Mouse (Mus musculus): ENCODE measurements at regions not wholly inside any gene's neighbourhood (a gene's known extent, or its start where the extent isn't known, plus 50 kb on each side); places are given as distances from the start of the nearest gene placed in this dataset.

DNA sequence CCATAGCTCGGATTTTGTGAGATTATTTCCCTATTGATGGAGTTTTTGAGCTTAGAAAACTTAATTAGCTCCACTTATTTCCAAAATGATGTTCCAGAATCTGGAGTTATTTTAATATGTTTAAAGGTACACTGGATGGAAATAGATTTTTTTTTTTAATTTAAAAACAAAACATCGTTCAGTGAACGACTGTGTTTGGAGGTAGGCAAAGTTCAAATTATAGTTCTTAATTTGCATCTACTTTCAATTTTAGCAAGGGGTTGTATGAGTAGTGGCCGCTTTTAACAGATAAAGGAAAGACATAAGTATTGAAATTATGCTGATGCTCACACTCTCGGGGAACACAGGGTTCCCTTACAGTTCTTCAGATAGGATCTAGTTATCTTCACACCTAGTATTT lies 284.6 kb upstream of the Adgrl2 start:
- WGBS (ENCODE audit: insufficient replicate concordance): 65% methylated on average over 5 of the region's 5 CpGs

DNA sequence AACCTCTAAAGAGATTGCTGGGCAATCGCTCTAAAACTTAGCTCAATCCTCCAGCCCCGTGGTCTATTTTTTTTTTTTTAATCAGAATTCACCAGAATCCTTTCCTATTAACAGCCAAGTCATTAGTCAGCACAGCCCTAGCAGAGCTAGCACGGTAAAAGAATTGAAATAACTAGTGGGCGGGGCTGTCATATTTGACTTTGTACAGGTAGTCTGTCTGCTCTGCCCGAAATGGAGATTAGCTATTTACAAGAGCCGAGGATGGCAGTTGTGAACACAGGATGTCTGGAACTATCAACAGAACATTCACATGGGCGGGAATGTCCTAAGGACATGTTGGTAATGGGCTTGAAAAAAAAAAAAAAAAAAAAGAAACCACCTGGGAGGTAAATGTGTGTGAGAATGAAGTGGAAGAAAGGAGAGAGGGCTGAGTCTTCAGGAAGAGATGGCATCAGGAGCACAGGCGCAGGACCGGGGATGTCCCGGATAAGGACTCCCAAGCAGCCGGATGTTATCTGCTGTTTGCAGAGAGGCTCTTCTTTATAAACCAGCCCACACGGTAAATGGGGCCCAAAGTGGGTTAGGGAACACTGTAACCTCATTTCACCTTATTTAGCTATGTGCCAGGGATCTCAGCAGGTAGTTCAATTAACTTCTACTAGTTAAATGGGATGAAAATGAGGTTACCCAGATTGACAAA lies 283.8 kb upstream of the Adgrl2 start:
- ATAC-seq (ENCODE audit: insufficient read depth): peak; percentile 44; the same call in 1 of the 2 replicates
- Histone ChIP-seq H3K36me3 (replicated peaks) (no peaks in the 10 kb centered on the region), H3K9ac (no peak overlapping the region), H3K4me2 (peak overlapping the region; percentile 21; the same call in 1 of the 2 replicates), H3K9me3 (replicated peaks) (no peaks in the 10 kb centered on the region), H3K4me1 (replicated peaks) (peaks cover 5% of the 10 kb centered on the region; the same call in 1 of the 2 replicates), H3K27ac (replicated peaks) (no peak overlapping the region), H3K4me3 (replicated peaks) (no peak overlapping the region), H3K27me3 (no peaks in the 10 kb centered on the region)
- WGBS (ENCODE audit: insufficient replicate concordance): 22% methylated on average over 12 of the region's 12 CpGs

More for the DNA sequence above, 284.6 kb upstream of the Adgrl2 start:
- H3K9ac ChIP-seq: no peak overlapping the region
- peaks cover 5% of the 10 kb centered on the region; the same call in 1 of the 2 replicates for H3K4me1 ChIP-seq (replicated peaks)
- no peak overlapping the region for H3K4me3 ChIP-seq (replicated peaks)
- no peak overlapping the region for H3K27ac ChIP-seq (replicated peaks)
- H3K4me2 ChIP-seq: no peak overlapping the region
- no peak for ATAC-seq (ENCODE audit: insufficient read depth)
- H3K36me3 ChIP-seq (replicated peaks): no peaks in the 10 kb centered on the region
- no peaks in the 10 kb centered on the region for H3K27me3 ChIP-seq
- H3K9me3 ChIP-seq (replicated peaks): no peaks in the 10 kb centered on the region

GRCm38 (mm10) chr3:149270459-149270858 lies 280.1 kb upstream of the Adgrl2 start:
- no peak for ATAC-seq (ENCODE audit: insufficient read depth)

DNA sequence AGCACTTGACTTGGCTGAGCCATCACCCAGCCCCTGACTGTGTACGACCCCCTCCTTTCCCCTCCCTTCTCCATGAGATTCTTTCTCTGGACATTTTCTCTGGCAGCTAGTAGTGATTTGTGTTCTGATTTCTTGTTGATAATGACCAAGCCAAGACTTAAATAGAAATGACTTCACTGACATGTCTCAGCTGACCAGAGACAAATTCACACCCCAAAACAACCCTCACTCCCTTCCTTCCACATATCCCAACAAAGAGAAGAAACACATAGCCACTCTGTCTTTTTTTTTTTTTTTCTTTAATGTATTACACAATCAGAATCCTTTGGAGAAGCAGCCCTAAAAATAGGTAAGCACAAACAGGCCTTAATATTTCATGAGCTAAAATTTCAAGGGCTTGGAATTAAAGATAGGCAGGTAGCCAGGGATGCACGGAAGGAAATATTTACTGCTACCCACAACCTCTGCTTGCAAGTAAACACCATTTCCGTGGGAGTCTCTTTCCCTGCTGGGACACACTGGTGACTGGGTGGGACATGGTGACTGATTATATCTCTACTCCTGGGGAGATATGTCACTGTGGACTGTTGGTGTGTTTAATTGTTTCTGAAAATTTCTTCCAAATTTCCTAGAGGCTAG lies 272.1 kb upstream of the Adgrl2 start:
- no peak overlapping the region for H3K9ac ChIP-seq
- ATAC-seq (ENCODE audit: insufficient read depth): no peak
- no peaks in the 10 kb centered on the region for H3K36me3 ChIP-seq (replicated peaks)
- H3K4me1 ChIP-seq (replicated peaks): no peaks in the 10 kb centered on the region
- WGBS (ENCODE audit: insufficient replicate concordance): 61% methylated on average over 3 of the region's 3 CpGs
- H3K9me3 ChIP-seq (replicated peaks): no peaks in the 10 kb centered on the region
- no peaks in the 10 kb centered on the region for H3K27me3 ChIP-seq
- H3K4me3 ChIP-seq (replicated peaks): no peak overlapping the region
- no peak overlapping the region for H3K4me2 ChIP-seq
- H3K27ac ChIP-seq (replicated peaks): no peak overlapping the region

More at GRCm38 (mm10) chr3:149270459-149270858, 280.1 kb upstream of the Adgrl2 start:
- Histone ChIP-seq H3K36me3 (replicated peaks) (no peaks in the 10 kb centered on the region), H3K9ac (no peak overlapping the region), H3K4me1 (replicated peaks) (peaks cover 5% of the 10 kb centered on the region; the same call in 1 of the 2 replicates), H3K27ac (replicated peaks) (no peak overlapping the region), H3K4me2 (no peak overlapping the region), H3K9me3 (replicated peaks) (no peaks in the 10 kb centered on the region), H3K27me3 (no peaks in the 10 kb centered on the region), H3K4me3 (replicated peaks) (no peak overlapping the region)

DNA sequence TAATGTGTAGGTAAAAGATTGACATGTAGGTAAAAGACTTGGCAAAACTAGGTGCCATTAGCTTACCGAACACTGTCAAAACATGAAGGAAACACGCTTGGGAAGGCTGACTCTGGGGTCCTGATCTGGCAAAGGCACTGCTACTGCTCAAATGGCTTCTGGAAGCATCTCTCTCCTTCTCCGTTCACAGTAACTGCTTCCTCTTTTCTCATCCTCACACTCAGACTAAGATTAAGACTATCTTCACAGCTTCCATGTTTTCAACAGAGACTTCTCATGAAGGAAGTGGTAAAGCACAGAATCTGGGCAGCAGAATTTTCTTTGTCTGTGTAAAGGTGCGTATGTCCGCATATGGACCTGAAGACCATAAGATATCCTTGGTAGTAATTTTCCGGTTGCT lies 271.4 kb upstream of the Adgrl2 start:
- Histone ChIP-seq H3K4me2 (no peak overlapping the region), H3K4me3 (replicated peaks) (no peak overlapping the region), H3K27me3 (no peaks in the 10 kb centered on the region), H3K36me3 (replicated peaks) (no peaks in the 10 kb centered on the region), H3K4me1 (replicated peaks) (no peaks in the 10 kb centered on the region), H3K9me3 (replicated peaks) (no peaks in the 10 kb centered on the region), H3K9ac (no peak overlapping the region), H3K27ac (replicated peaks) (no peak overlapping the region)
- 66% methylated on average over 6 of the region's 6 CpGs for WGBS (ENCODE audit: insufficient replicate concordance)
- no peak for ATAC-seq (ENCODE audit: insufficient read depth)

DNA sequence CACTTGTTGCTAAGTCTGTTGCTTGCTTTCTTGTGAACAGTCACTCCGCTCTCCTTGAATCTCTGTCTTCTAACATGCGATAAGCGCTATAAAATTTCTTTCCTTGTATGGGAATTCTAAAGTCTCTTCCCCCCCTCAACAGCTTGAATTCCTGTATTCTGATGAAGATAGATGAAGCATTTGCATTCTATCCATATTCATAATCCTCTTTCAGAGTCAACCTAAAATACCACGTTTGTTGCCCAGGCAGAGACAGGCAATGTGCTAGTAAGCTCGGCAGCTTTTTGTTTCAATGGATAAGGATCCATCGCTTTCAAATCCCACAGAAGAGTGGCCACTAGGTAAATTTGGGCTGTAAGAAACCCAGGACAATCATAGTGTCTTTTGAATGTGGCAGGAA lies 268.5 kb upstream of the Adgrl2 start:
- no peak for ATAC-seq (ENCODE audit: insufficient read depth)
- WGBS (ENCODE audit: insufficient replicate concordance): 77% methylated on average over 6 of the region's 6 CpGs
- no peak overlapping the region for H3K27ac ChIP-seq (replicated peaks)
- no peaks in the 10 kb centered on the region for H3K4me1 ChIP-seq (replicated peaks)
- no peak overlapping the region for H3K4me2 ChIP-seq
- no peak overlapping the region for H3K9ac ChIP-seq
- no peaks in the 10 kb centered on the region for H3K27me3 ChIP-seq
- no peaks in the 10 kb centered on the region for H3K36me3 ChIP-seq (replicated peaks)
- no peaks in the 10 kb centered on the region for H3K9me3 ChIP-seq (replicated peaks)
- H3K4me3 ChIP-seq (replicated peaks): no peak overlapping the region

- Histone ChIP-seq H3K36me3 (replicated peaks) (no peaks in the 10 kb centered on the region), H3K9ac (no peak overlapping the region), H3K9me3 (replicated peaks) (no peaks in the 10 kb centered on the region), H3K4me3 (replicated peaks) (no peak overlapping the region), H3K27me3 (no peaks in the 10 kb centered on the region), H3K4me2 (no peak overlapping the region), H3K4me1 (replicated peaks) (no peaks in the 10 kb centered on the region), H3K27ac (replicated peaks) (no peak overlapping the region)
- ATAC-seq (ENCODE audit: insufficient read depth): no peak
- WGBS (ENCODE audit: insufficient replicate concordance): 63% methylated on average over 9 of the region's 9 CpGs
Measured at GRCm38 (mm10) chr3:149256891-149257290, 266.5 kb upstream of the Adgrl2 start.

DNA sequence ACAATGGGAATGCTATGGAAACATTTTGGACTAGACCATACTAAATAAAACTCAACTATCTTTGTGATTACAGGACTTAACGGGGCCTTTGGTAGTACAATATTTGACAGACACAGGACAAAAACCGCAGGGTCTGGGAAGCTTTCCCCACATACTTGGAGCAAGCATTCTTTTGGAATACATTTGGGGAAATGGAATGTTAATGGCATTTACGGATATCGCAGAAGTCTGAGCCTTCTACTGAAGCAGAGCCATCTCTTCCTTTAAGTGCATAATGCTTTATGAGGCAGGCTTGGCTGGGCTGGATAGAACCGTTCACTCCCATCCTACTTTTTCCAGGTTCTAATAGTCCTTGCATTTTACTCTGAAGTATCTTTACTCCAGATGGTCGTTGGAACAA lies 262.7 kb upstream of the Adgrl2 start:
- H3K36me3 ChIP-seq (replicated peaks): no peaks in the 10 kb centered on the region
- no peaks in the 10 kb centered on the region for H3K9me3 ChIP-seq (replicated peaks)
- H3K4me2 ChIP-seq: no peak overlapping the region
- no peaks in the 10 kb centered on the region for H3K4me1 ChIP-seq (replicated peaks)
- H3K9ac ChIP-seq: no peak overlapping the region
- ATAC-seq (ENCODE audit: insufficient read depth): no peak
- 68% methylated on average over 6 of the region's 6 CpGs for WGBS (ENCODE audit: insufficient replicate concordance)
- H3K27ac ChIP-seq (replicated peaks): no peak overlapping the region
- no peak overlapping the region for H3K4me3 ChIP-seq (replicated peaks)
- H3K27me3 ChIP-seq: no peaks in the 10 kb centered on the region

GRCm38 (mm10) chr3:149252144-149252543 lies 261.8 kb upstream of the Adgrl2 start:
- Histone ChIP-seq H3K4me2 (no peak overlapping the region), H3K27ac (replicated peaks) (no peak overlapping the region), H3K27me3 (no peaks in the 10 kb centered on the region), H3K4me1 (replicated peaks) (no peaks in the 10 kb centered on the region), H3K36me3 (replicated peaks) (no peaks in the 10 kb centered on the region), H3K9me3 (replicated peaks) (no peaks in the 10 kb centered on the region), H3K4me3 (replicated peaks) (no peak overlapping the region), H3K9ac (no peak overlapping the region)
- WGBS (ENCODE audit: insufficient replicate concordance): 65% methylated on average over 6 of the region's 6 CpGs
- no peak for ATAC-seq (ENCODE audit: insufficient read depth)

GRCm38 (mm10) chr3:149247626-149247987 lies 257.3 kb upstream of the Adgrl2 start:
- WGBS (ENCODE audit: insufficient replicate concordance): 77% methylated on average over 6 of the region's 6 CpGs
- no peak overlapping the region for H3K9ac ChIP-seq
- H3K4me3 ChIP-seq (replicated peaks): no peak overlapping the region
- H3K9me3 ChIP-seq (replicated peaks): no peaks in the 10 kb centered on the region
- no peaks in the 10 kb centered on the region for H3K4me1 ChIP-seq (replicated peaks)
- no peak overlapping the region for H3K27ac ChIP-seq (replicated peaks)
- no peak for ATAC-seq (ENCODE audit: insufficient read depth)
- no peaks in the 10 kb centered on the region for H3K36me3 ChIP-seq (replicated peaks)
- no peaks in the 10 kb centered on the region for H3K27me3 ChIP-seq
- no peak overlapping the region for H3K4me2 ChIP-seq

GRCm38 (mm10) chr3:149246935-149247625 lies 256.7 kb upstream of the Adgrl2 start:
- no peaks in the 10 kb centered on the region for H3K36me3 ChIP-seq (replicated peaks)
- 63% methylated on average over 10 of the region's 10 CpGs for WGBS (ENCODE audit: insufficient replicate concordance)
- H3K9me3 ChIP-seq (replicated peaks): no peaks in the 10 kb centered on the region
- H3K27ac ChIP-seq (replicated peaks): no peak overlapping the region
- H3K4me2 ChIP-seq: no peak overlapping the region
- H3K4me1 ChIP-seq (replicated peaks): no peaks in the 10 kb centered on the region
- ATAC-seq (ENCODE audit: insufficient read depth): no peak
- H3K4me3 ChIP-seq (replicated peaks): no peak overlapping the region
- no peaks in the 10 kb centered on the region for H3K27me3 ChIP-seq
- no peak overlapping the region for H3K9ac ChIP-seq
